Mouse (Mus musculus): ENCODE results near the gene Draxin. TPM values are rescaled to one million over a fixed set of nuclear protein-coding genes. Genes with fewer than 3 reads are reported as not detected.

Gene Draxin
- polyA plus RNA-seq, 1 experiment from 2014 or later = 0.13 TPM

GRCm38 (mm10) chr4:148082257-148083044 lies 48.0 kb downstream of the Draxin start:
- peak overlapping the region; percentile 18; the same call in 1 of the 2 replicates for H3K9ac ChIP-seq
- no peaks in the 10 kb centered on the region for H3K9me3 ChIP-seq (replicated peaks)
- H3K4me2 ChIP-seq = peak overlapping the region; percentile 47
- DNase-seq (no peak), ATAC-seq (ENCODE audit: low read depth) (peak; percentile 77)
- H3K27me3 ChIP-seq = no peaks in the 10 kb centered on the region
- H3K4me3 ChIP-seq (replicated peaks) = no peak overlapping the region; the same call in 1 of the 2 replicates
- peaks cover 56% of the 10 kb centered on the region for H3K4me1 ChIP-seq (replicated peaks)
- 23% methylated on average over 12 of the region's 12 CpGs for WGBS (ENCODE audit: insufficient replicate concordance)
- peak overlapping the region; percentile 75 for H3K27ac ChIP-seq
- peaks cover 19% of the 10 kb centered on the region for H3K36me3 ChIP-seq

GRCm38 (mm10) chr4:148081201-148081600 lies 49.3 kb downstream of the Draxin start:
- peaks cover 43% of the 10 kb centered on the region for H3K4me1 ChIP-seq (replicated peaks)
- H3K4me3 ChIP-seq (replicated peaks) = no peak overlapping the region
- no peak overlapping the region for H3K27ac ChIP-seq
- ATAC-seq (ENCODE audit: low read depth) (no peak), DNase-seq (no peak)
- H3K27me3 ChIP-seq = no peaks in the 10 kb centered on the region
- H3K4me2 ChIP-seq = no peak overlapping the region
- no peaks in the 10 kb centered on the region for H3K9me3 ChIP-seq (replicated peaks)
- 87% methylated on average over 10 of the region's 10 CpGs for WGBS (ENCODE audit: insufficient replicate concordance)
- no peak overlapping the region for H3K9ac ChIP-seq
- peaks cover 19% of the 10 kb centered on the region for H3K36me3 ChIP-seq

- H3K27ac ChIP-seq = no peak overlapping the region
- no peak overlapping the region for H3K9ac ChIP-seq
- peaks cover 39% of the 10 kb centered on the region for H3K4me1 ChIP-seq (replicated peaks)
- no peak overlapping the region for H3K4me2 ChIP-seq
- 76% methylated on average over 1 of the region's 1 CpGs for WGBS (ENCODE audit: insufficient replicate concordance)
- no peak for DNase-seq
- ATAC-seq (ENCODE audit: low read depth) = no peak
- peaks cover 19% of the 10 kb centered on the region for H3K36me3 ChIP-seq
- no peaks in the 10 kb centered on the region for H3K9me3 ChIP-seq (replicated peaks)
- no peaks in the 10 kb centered on the region for H3K27me3 ChIP-seq
- no peak overlapping the region for H3K4me3 ChIP-seq (replicated peaks)
Measured at GRCm38 (mm10) chr4:148080597-148080973, 49.9 kb downstream of the Draxin start.

GRCm38 (mm10) chr4:148079944-148080596 lies 50.4 kb downstream of the Draxin start:
- no peak overlapping the region for H3K4me2 ChIP-seq
- H3K9ac ChIP-seq = no peak overlapping the region
- WGBS (ENCODE audit: insufficient replicate concordance) = 78% methylated on average over 8 of the region's 8 CpGs
- ATAC-seq (ENCODE audit: low read depth) (no peak), DNase-seq (no peak)
- H3K9me3 ChIP-seq (replicated peaks) = no peaks in the 10 kb centered on the region
- no peaks in the 10 kb centered on the region for H3K27me3 ChIP-seq
- no peak overlapping the region for H3K4me3 ChIP-seq (replicated peaks)
- no peak overlapping the region for H3K27ac ChIP-seq
- H3K36me3 ChIP-seq = peaks cover 19% of the 10 kb centered on the region
- peaks cover 39% of the 10 kb centered on the region for H3K4me1 ChIP-seq (replicated peaks)

- H3K9ac ChIP-seq = no peak overlapping the region
- H3K27ac ChIP-seq = no peak overlapping the region
- H3K36me3 ChIP-seq = peaks cover 19% of the 10 kb centered on the region
- H3K4me3 ChIP-seq (replicated peaks) = no peak overlapping the region
- no peaks in the 10 kb centered on the region for H3K27me3 ChIP-seq
- DNase-seq (no peak), ATAC-seq (ENCODE audit: low read depth) (no peak)
- H3K4me1 ChIP-seq (replicated peaks) = peaks cover 34% of the 10 kb centered on the region
- H3K4me2 ChIP-seq = no peak overlapping the region
- no peaks in the 10 kb centered on the region for H3K9me3 ChIP-seq (replicated peaks)
- WGBS (ENCODE audit: insufficient replicate concordance) = 68% methylated on average over 6 of the region's 6 CpGs
Measured at GRCm38 (mm10) chr4:148079212-148079611, 51.3 kb downstream of the Draxin start.

GRCm38 (mm10) chr4:148075881-148076280 lies 54.6 kb downstream of the Draxin start:
- Histone ChIP-seq H3K9me3 (replicated peaks) (no peaks in the 10 kb centered on the region), H3K4me3 (replicated peaks) (no peak overlapping the region), H3K36me3 (peaks cover 12% of the 10 kb centered on the region), H3K27ac (no peak overlapping the region), H3K9ac (no peak overlapping the region), H3K4me1 (replicated peaks) (peaks cover 14% of the 10 kb centered on the region), H3K4me2 (no peak overlapping the region), H3K27me3 (no peaks in the 10 kb centered on the region)
- DNase-seq = no peak
- ATAC-seq (ENCODE audit: low read depth) = no peak
- WGBS (ENCODE audit: insufficient replicate concordance) = 82% methylated on average over 6 of the region's 6 CpGs

- Histone ChIP-seq H3K36me3 (peaks cover 6% of the 10 kb centered on the region), H3K4me2 (peak overlapping the region; percentile 64), H3K27me3 (no peaks in the 10 kb centered on the region), H3K9me3 (replicated peaks) (no peaks in the 10 kb centered on the region), H3K4me1 (replicated peaks) (peaks cover 16% of the 10 kb centered on the region), H3K27ac (no peak overlapping the region), H3K4me3 (replicated peaks) (peak overlapping the region; percentile 41), H3K9ac (peak overlapping the region; percentile 36)
- DNase-seq = peak; percentile 64
- WGBS (ENCODE audit: insufficient replicate concordance) = 38% methylated on average over 21 of the region's 21 CpGs
- ATAC-seq (ENCODE audit: low read depth) = peak; percentile 59; the same call in 1 of the 2 replicates
Measured at GRCm38 (mm10) chr4:148075259-148075658, 55.2 kb downstream of the Draxin start.

GRCm38 (mm10) chr4:148074521-148075189 lies 55.8 kb downstream of the Draxin start:
- Histone ChIP-seq H3K27me3 (no peaks in the 10 kb centered on the region), H3K36me3 (no peaks in the 10 kb centered on the region; the same call in 1 of the 2 replicates), H3K9me3 (replicated peaks) (no peaks in the 10 kb centered on the region), H3K9ac (peak overlapping the region; percentile 36), H3K4me2 (peak overlapping the region; percentile 64), H3K4me1 (replicated peaks) (peaks cover 16% of the 10 kb centered on the region), H3K27ac (no peak overlapping the region), H3K4me3 (replicated peaks) (peak overlapping the region; percentile 41)
- DNase-seq (no peak), ATAC-seq (ENCODE audit: low read depth) (peak; percentile 15; the same call in 1 of the 2 replicates)
- 38% methylated on average over 17 of the region's 17 CpGs for WGBS (ENCODE audit: insufficient replicate concordance)

- WGBS (ENCODE audit: insufficient replicate concordance) = 53% methylated on average over 5 of the region's 5 CpGs
- no peak for ATAC-seq (ENCODE audit: low read depth)
- Histone ChIP-seq H3K4me3 (replicated peaks) (no peak overlapping the region), H3K4me1 (replicated peaks) (peaks cover 16% of the 10 kb centered on the region), H3K9me3 (replicated peaks) (no peaks in the 10 kb centered on the region), H3K27me3 (no peaks in the 10 kb centered on the region), H3K36me3 (no peaks in the 10 kb centered on the region), H3K9ac (no peak overlapping the region), H3K27ac (no peak overlapping the region), H3K4me2 (no peak overlapping the region)
- no peak for DNase-seq
Measured at GRCm38 (mm10) chr4:148071508-148071907, 59.0 kb downstream of the Draxin start.

- Histone ChIP-seq H3K9me3 (replicated peaks) (no peaks in the 10 kb centered on the region), H3K27me3 (no peaks in the 10 kb centered on the region), H3K4me1 (replicated peaks) (peaks cover 13% of the 10 kb centered on the region), H3K27ac (no peak overlapping the region), H3K9ac (no peak overlapping the region), H3K4me2 (no peak overlapping the region), H3K4me3 (replicated peaks) (no peak overlapping the region), H3K36me3 (no peaks in the 10 kb centered on the region)
- no peak for ATAC-seq (ENCODE audit: low read depth)
- DNase-seq = no peak
- WGBS (ENCODE audit: insufficient replicate concordance) = 65% methylated on average over 9 of the region's 9 CpGs
Measured at GRCm38 (mm10) chr4:148069602-148070218, 60.8 kb downstream of the Draxin start.

GRCm38 (mm10) chr4:148067346-148067745 lies 63.2 kb downstream of the Draxin start:
- Histone ChIP-seq H3K9ac (no peak overlapping the region), H3K36me3 (no peaks in the 10 kb centered on the region), H3K27ac (no peak overlapping the region), H3K27me3 (no peaks in the 10 kb centered on the region), H3K4me1 (replicated peaks) (peaks cover 13% of the 10 kb centered on the region), H3K9me3 (replicated peaks) (no peaks in the 10 kb centered on the region), H3K4me3 (replicated peaks) (no peak overlapping the region), H3K4me2 (no peak overlapping the region)
- ATAC-seq (ENCODE audit: low read depth) = no peak
- 72% methylated on average over 8 of the region's 8 CpGs for WGBS (ENCODE audit: insufficient replicate concordance)
- no peak for DNase-seq
